Mouse (Mus musculus) heart, embryonic 12.5 days (tissue): Measurements from ENCODE around the gene Peli2. TPM values are rescaled to one million over a fixed set of nuclear protein-coding genes. Genes with fewer than 3 reads are reported as not detected.
A peak's percentile ranks its signal among the peaks of the same experiment; 100 is the strongest.

Experiments used
- ATAC-seq: fragments of 200-750 bp; cut with Nextera tagmentation; 2 replicates; pipeline ENCODE4 v1.8.0; 2017; ENCODE audit warnings: moderate TSS enrichment, moderate library complexity; ENCODE audit not compliant: insufficient number of reproducible peaks, low FRiP score
- H3K27ac ChIP-seq: fragments of 300-500 bp; sonication (generic); 2 replicates; pipeline ENCODE4 v1.5.1; 2016; ENCODE audit warnings: mild to moderate bottlenecking, moderate library complexity; ENCODE audit not compliant: poor library complexity, severe bottlenecking
- H3K27me3 ChIP-seq: fragments of 300-500 bp; sonication (generic); replicated peaks from 2 replicates; pipeline ENCODE4 v1.6.1; 2016; ENCODE audit warnings: mild to moderate bottlenecking, moderate library complexity
- H3K36me3 ChIP-seq: fragments of 300-500 bp; sonication (generic); 2 replicates; pipeline ENCODE4 v1.6.1; 2016; ENCODE audit warnings: mild to moderate bottlenecking, moderate library complexity
- H3K4me1 ChIP-seq: fragments of 300-500 bp; sonication (generic); replicated peaks from 2 replicates; pipeline ENCODE4 v1.6.1; 2016; ENCODE audit warnings: mild to moderate bottlenecking
- H3K4me2 ChIP-seq: fragments of 300-500 bp; sonication (generic); 2 replicates; pipeline ENCODE4 v1.6.1; 2016; ENCODE audit warnings: mild to moderate bottlenecking, moderate library complexity
- H3K4me3 ChIP-seq: fragments of 300-500 bp; sonication (generic); 2 replicates; pipeline ENCODE4 v1.5.1; 2016; ENCODE audit warnings: mild to moderate bottlenecking
- H3K9ac ChIP-seq: fragments of 300-500 bp; sonication (generic); 2 replicates; pipeline ENCODE4 v1.6.1; 2016; ENCODE audit warnings: mild to moderate bottlenecking, moderate library complexity
- H3K9me3 ChIP-seq: fragments of 300-500 bp; sonication (generic); replicated peaks from 2 replicates; pipeline ENCODE4 v1.6.1; 2016; ENCODE audit warnings: mild to moderate bottlenecking, moderate library complexity
- WGBS: fragments of 180-500 bp; shearing (Covaris S2); methylation state at CpG from one replicate; pipeline ENCODE4 v1.1.7; 2016; 5-methylcytosine and 5-hydroxymethylcytosine counted together
- polyA plus RNA-seq: library from polyadenylated mRNA; unstranded; fragments of >200 nt; fragmentation: Nextera tagmentation; extraction: Ambion mirVana; gene quantifications from 2 replicates; pipeline ENCODE4 v1.2.1, GENCODE M21; 2016

Peli2 gene
- polyA plus RNA-seq, 1 experiment from 2014 or later = 4.3 TPM

DNA sequence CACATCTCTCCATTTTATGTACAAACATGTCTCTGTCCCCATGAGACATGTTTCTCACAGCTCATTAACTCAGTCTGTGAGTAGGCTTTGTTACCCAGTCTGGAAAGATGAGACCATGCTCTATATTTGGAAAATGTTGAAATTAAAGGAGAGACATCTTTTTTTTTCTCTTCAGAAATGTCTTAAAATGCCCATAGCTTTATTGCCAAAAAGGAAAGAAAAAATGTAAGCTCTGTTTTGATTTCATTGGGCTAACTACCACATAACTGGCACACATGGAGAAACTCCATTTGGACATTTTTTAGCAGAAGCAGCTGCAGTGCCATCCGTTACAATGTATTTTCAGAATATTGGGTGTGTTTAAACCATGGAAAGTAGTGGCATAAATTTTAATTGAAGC is 103.6 kb downstream of the Peli2 start:
- no peak for ATAC-seq
- Histone ChIP-seq H3K27me3 (no peaks in the 10 kb centered on the region; the same call in 1 of the 2 replicates), H3K27ac (no peak overlapping the region), H3K4me3 (no peak overlapping the region), H3K36me3 (no peaks in the 10 kb centered on the region), H3K4me2 (no peak overlapping the region), H3K9me3 (no peaks in the 10 kb centered on the region), H3K9ac (no peak overlapping the region), H3K4me1 (peaks cover 10% of the 10 kb centered on the region)
- WGBS = 86% methylated on average over 1 of the region's 1 CpGs

DNA sequence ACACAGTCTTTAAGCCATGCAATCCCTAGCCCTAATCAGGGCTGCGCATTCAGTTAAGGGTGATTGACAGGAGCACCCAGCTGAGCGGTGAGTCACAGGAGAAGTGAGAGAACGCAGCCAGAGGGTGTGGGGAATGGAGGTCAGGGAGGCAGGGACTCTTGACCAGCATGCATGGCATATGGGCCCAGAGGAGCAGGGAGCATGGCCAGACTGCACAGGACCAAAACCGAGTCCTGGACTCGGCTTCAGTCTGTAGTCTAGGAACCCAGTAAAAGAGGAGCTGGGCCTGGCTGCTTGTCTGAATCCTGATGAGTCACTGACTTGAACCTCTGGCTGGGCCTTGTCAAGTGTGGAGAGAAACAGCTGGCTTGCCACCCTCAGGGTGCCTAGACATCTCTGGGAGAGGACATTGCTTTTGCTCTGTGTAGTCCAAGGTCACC is 104.3 kb downstream of the Peli2 start:
- Histone ChIP-seq H3K27me3 (no peaks in the 10 kb centered on the region; the same call in 1 of the 2 replicates), H3K36me3 (no peaks in the 10 kb centered on the region), H3K27ac (no peak overlapping the region), H3K4me2 (no peak overlapping the region), H3K4me1 (peaks cover 10% of the 10 kb centered on the region), H3K4me3 (no peak overlapping the region), H3K9ac (no peak overlapping the region), H3K9me3 (no peaks in the 10 kb centered on the region)
- ATAC-seq = no peak; the same call in 1 of the 2 replicates
- 34% methylated on average over 5 of the region's 5 CpGs for WGBS

DNA sequence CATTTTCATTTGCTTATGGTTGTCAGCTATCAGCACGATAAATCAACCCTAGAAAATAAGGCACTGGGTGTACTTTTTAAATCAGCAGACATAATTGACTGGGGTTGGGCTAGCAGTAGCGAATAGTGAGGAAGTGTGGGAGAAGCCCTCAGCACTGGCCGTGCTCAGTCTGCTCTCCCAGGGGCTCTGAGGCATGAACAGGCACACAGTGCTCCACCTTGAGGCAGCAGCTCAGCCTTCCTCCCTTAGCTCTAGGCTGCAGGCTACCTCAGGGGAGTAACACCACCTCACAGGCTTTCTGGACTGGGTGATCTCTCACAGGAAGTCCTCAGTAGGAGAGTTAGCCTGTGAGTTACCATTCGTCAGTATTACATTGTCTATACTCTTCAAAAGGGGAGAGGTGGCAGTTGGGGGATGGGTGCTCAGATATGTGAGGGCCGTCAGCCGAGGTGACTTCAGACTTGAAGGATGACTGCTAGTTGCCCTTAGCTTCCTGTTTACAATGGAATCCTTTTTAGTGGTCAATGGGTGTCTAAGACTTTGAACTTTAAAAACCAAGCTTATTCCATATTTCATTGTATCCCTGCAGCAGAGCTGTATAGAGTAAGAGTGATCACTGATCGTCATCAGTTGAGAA is 105.3 kb downstream of the Peli2 start:
- no peak for ATAC-seq
- Histone ChIP-seq H3K9ac (no peak overlapping the region), H3K27me3 (no peaks in the 10 kb centered on the region; the same call in 1 of the 2 replicates), H3K9me3 (no peaks in the 10 kb centered on the region), H3K4me1 (peaks cover 10% of the 10 kb centered on the region), H3K27ac (no peak overlapping the region), H3K4me3 (no peak overlapping the region), H3K36me3 (no peaks in the 10 kb centered on the region), H3K4me2 (no peak overlapping the region)
- WGBS = 62% methylated on average over 7 of the region's 7 CpGs

DNA sequence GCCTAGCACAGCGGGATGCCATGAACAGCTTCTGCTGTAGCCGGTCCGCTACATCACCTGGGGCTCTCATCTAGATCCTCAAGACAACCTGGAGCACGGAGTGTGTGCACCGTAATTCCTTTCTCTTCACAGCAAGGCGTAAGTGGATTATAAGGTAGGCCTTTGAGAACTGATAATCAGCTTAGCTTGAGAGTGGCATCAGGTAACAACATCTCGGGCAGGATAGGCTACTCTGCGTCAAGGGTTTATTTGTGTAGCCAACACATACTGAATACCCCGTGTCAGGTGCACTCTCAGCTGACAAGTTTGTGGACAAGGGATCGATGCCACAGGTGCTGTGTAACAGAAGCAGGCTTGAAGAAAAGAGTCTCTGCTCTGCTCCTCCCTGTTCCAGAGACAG is 106.1 kb downstream of the Peli2 start:
- no peaks in the 10 kb centered on the region for H3K36me3 ChIP-seq
- no peak overlapping the region for H3K4me3 ChIP-seq
- H3K27ac ChIP-seq = no peak overlapping the region
- no peak overlapping the region for H3K9ac ChIP-seq
- WGBS = 82% methylated on average over 10 of the region's 10 CpGs
- H3K4me2 ChIP-seq = no peak overlapping the region
- H3K27me3 ChIP-seq = no peaks in the 10 kb centered on the region; the same call in 1 of the 2 replicates
- H3K9me3 ChIP-seq = no peaks in the 10 kb centered on the region
- H3K4me1 ChIP-seq = peaks cover 10% of the 10 kb centered on the region
- no peak for ATAC-seq

DNA sequence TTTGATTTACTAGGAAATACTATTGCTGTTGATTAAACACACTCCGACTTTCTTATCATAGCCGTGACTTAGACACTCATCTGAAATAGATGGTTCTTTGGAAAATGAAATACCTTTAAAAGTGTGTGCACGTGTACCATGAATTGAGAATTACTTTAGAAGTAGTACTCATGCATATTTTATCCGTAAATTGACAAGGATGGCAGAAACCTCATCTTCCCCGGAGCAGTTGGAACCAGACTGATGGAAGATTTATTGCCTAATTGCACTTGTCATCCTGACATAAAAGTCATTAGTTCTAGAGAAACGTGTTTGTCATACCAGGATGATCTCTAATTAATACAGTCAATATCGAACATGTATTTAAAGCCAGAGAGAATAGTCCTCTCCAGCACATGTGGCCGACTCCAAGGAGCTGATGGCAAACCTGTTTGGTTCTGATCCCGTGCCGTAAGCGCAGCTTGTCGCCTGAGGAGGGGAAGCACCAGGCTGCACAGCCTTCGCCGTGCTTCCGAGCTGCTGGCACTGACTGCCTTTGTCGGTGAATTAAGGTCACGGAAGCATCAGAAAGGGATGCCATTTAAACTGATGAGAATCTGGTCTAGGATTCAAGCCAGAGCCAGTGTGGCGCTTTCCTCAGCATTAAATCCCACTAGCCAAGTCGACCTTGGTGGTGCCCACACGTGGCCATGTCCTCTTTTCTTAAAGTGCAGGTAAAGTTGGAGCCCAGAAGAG is 114.3 kb downstream of the Peli2 start:
- Histone ChIP-seq H3K9me3 (no peaks in the 10 kb centered on the region), H3K27ac (no peak overlapping the region), H3K27me3 (peaks cover 13% of the 10 kb centered on the region; the same call in 1 of the 2 replicates), H3K4me3 (no peak overlapping the region), H3K4me2 (no peak overlapping the region), H3K4me1 (no peaks in the 10 kb centered on the region), H3K9ac (no peak overlapping the region), H3K36me3 (no peaks in the 10 kb centered on the region)
- no peak for ATAC-seq
- WGBS = 84% methylated on average over 20 of the region's 20 CpGs

DNA sequence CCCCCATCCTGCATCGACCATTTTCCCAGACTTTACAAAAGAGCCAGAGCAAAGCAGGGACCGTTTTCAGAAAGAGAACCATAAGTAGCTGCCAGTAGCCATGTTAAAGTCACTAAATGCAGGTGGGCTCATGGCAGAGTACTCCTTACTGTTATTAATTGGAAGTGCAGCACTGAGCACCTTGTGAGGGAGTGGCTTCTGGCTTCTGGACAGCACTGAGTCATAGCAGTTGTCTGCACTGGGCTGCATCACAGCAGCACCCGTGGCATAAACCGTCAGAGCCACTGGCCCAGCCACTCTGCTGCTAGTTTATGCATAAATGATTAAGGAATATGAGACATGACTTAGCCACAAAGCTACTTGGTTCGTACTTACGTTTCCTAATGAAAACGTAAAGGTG is 120.7 kb downstream of the Peli2 start:
- Histone ChIP-seq H3K9me3 (no peaks in the 10 kb centered on the region), H3K4me2 (no peak overlapping the region), H3K27ac (no peak overlapping the region), H3K4me1 (no peaks in the 10 kb centered on the region), H3K36me3 (0 out of 2 replicates have a peak, but pooled peaks cover 4% of the 10 kb centered on the region), H3K9ac (no peak overlapping the region), H3K27me3 (peaks cover 31% of the 10 kb centered on the region), H3K4me3 (no peak overlapping the region)
- no peak for ATAC-seq
- 81% methylated on average over 7 of the region's 7 CpGs for WGBS

DNA sequence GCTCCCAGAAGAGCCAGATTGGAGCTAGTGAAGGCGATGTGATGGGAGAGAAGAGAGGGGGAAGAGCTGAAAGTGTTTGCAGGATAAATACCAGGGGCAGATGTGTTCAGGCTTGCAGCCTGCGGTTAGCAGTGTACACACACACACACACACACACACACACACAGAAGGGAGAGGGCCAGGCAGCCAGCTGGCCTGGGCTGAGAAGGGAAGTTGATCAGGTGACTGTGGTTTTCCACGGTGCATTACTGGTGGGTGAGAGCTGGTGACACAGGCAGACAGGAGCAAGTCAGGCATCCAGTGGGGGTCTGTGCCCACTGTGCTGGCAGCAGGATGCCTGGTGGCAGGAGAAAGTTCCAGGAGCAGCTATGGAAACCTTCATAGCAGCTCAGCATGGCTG is 125.6 kb downstream of the Peli2 start:
- Histone ChIP-seq H3K4me3 (no peak overlapping the region), H3K36me3 (0 out of 2 replicates have a peak, but pooled peaks cover 4% of the 10 kb centered on the region), H3K4me2 (no peak overlapping the region), H3K27ac (no peak overlapping the region), H3K27me3 (peaks cover 43% of the 10 kb centered on the region), H3K4me1 (no peaks in the 10 kb centered on the region), H3K9ac (no peak overlapping the region), H3K9me3 (no peaks in the 10 kb centered on the region)
- 55% methylated on average over 3 of the region's 3 CpGs for WGBS
- 0 out of 2 replicates have a peak, but pooled peaks have one; percentile 51 for ATAC-seq

DNA sequence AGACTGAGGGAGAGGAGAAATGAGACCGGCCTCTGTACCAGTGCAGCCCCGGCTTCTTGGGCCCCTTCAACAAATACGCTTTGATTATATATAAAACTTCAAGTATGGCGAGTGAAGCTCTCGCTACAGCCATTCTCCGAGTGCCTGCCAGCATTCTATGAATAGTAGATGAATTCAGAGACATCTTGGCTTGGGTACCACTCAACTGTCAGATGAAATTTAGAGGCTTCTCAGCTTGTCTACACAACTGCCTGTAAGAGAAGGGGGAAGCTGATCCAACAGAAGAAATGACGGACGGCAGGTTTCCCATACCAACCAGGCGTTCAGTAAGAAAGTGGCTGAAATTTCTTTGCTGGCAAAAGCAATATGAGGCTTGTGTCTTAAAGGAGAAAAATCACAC is 126.3 kb downstream of the Peli2 start:
- Histone ChIP-seq H3K4me1 (peaks cover 3% of the 10 kb centered on the region; the same call in 1 of the 2 replicates), H3K27ac (no peak overlapping the region), H3K9ac (no peak overlapping the region), H3K27me3 (peaks cover 50% of the 10 kb centered on the region), H3K36me3 (0 out of 2 replicates have a peak, but pooled peaks cover 4% of the 10 kb centered on the region), H3K9me3 (no peaks in the 10 kb centered on the region), H3K4me3 (no peak overlapping the region), H3K4me2 (no peak overlapping the region)
- ATAC-seq = no peak
- 83% methylated on average over 9 of the region's 9 CpGs for WGBS

DNA sequence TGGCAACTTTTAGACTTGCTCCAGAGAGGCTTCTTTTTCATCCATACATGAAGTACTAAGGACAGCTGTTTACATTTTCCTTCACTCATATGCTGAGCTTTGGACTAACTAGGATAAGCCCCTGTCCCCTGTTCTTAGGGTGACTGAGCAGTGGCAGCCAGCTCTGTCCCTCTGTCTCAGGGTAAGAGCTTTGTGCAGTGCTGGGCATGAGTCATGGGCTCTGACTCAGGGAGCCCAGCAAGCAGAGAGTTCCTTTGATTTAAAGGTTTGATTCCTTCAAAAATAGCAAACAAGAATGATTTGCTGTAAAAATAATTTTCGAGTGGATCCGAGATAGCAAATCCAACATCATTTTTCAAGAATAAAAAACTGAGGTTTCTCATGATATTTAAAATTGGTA is 128.8 kb downstream of the Peli2 start:
- Histone ChIP-seq H3K36me3 (0 out of 2 replicates have a peak, but pooled peaks cover 4% of the 10 kb centered on the region), H3K9ac (no peak overlapping the region), H3K9me3 (no peaks in the 10 kb centered on the region), H3K4me1 (peaks cover 8% of the 10 kb centered on the region; the same call in 1 of the 2 replicates), H3K27me3 (peaks cover 58% of the 10 kb centered on the region), H3K4me3 (no peak overlapping the region), H3K4me2 (no peak overlapping the region), H3K27ac (no peak overlapping the region)
- no peak for ATAC-seq
- 82% methylated on average over 2 of the region's 2 CpGs for WGBS

DNA sequence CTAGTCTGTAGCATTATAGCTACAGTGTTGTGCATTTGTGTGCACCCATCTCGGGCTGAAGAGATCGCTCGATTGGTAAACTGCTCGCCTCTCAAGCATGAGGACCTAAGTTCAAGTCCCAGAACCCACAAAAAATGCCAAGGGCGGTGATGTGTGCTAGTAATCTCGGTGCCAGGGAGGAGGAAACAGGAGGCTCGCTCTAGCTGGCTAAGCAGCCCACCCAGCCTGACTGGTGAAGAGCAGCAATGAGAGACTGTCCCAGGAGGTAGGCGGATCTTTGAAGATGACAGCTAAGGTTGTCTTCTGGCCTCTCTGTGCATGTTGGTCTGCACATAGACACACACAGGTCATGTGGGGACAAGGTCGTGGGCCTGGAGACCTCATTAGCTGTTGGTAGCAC is 129.3 kb downstream of the Peli2 start:
- H3K27me3 ChIP-seq = peaks cover 59% of the 10 kb centered on the region
- no peaks in the 10 kb centered on the region for H3K9me3 ChIP-seq
- no peak for ATAC-seq
- peaks cover 8% of the 10 kb centered on the region; the same call in 1 of the 2 replicates for H3K4me1 ChIP-seq
- 0 out of 2 replicates have a peak, but pooled peaks cover 1% of the 10 kb centered on the region for H3K36me3 ChIP-seq
- H3K9ac ChIP-seq = no peak overlapping the region
- H3K27ac ChIP-seq = no peak overlapping the region
- 86% methylated on average over 9 of the region's 9 CpGs for WGBS
- no peak overlapping the region for H3K4me3 ChIP-seq
- H3K4me2 ChIP-seq = no peak overlapping the region

DNA sequence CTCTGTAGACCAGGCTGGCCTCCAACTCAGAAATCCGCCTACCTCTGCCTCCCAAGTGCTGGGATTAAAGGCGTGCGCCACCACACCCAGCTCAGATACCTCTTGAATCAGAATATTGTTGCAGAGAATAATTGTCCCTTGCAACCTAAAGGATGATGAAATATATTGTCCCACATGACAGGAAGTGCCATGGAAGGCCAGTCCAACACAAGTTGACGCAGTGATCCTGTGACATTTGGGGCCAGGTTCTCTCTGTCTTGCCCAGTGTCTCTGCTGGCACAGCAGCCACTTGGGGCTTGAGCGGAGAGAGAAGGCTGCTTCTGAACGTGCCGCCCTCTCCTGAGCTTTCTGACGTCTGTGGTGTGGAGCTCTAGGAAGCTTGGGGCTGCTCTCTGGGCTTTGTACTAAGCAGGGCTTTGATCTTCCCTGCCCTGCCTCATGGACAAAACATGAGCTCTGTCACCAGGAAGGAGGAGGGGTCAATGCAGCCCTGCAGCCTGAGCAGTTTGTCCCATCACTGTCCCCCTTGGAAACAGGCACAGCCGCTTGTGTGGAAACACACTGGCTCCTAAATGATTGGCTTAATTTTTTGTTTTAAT is 130.9 kb downstream of the Peli2 start:
- 0 out of 2 replicates have a peak, but pooled peaks have one; percentile 36 for ATAC-seq

More for the DNA sequence above, 130.9 kb downstream of the Peli2 start:
- Histone ChIP-seq H3K36me3 (0 out of 2 replicates have a peak, but pooled peaks cover 5% of the 10 kb centered on the region), H3K4me2 (no peak overlapping the region), H3K27ac (no peak overlapping the region), H3K9ac (no peak overlapping the region), H3K9me3 (no peaks in the 10 kb centered on the region), H3K27me3 (peaks cover 65% of the 10 kb centered on the region), H3K4me1 (peaks cover 8% of the 10 kb centered on the region; the same call in 1 of the 2 replicates), H3K4me3 (no peak overlapping the region)
- WGBS = 60% methylated on average over 9 of the region's 9 CpGs
